21 mouse cellular contexts compared by ENCODE assay signal in the genomic region with DNA sequence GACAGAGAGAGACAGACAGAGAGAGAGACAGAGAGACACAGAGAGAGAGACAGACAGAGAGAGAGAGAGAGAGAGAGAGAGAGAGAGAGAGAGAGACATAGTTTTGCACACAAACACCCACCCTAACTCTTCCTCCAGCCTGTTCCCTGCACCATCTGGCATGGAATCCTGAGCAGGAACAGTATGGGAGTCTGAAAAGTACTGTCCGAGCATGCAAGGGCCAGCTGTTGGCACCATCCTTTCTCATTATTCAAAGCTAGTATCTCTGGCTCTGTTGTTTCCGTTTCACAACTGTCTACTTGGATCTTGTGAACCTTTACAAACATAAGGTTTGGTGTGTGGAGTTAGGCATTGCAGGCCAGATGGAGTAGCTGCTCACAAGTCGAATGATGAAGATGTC. TPM values are rescaled to one million over a fixed set of nuclear protein-coding genes. Genes with fewer than 3 reads are reported as not detected.
DNase-seq lines count a peak whose midpoint lies in the region.
"Had no signal": no experiment of that assay in that cellular context is flagged by ENCODE, and none has a peak within 500 bp of the region (broad histone marks: within the 10 kb centered on the region; RNA-seq: fewer than 3 reads in every experiment).

No protein-coding gene starts in this region.

- DNase-seq in layer of hippocampus, adult 11-12 months (ENCODE audit: low spot score) = peak; percentile 26
- no peak for DNase-seq in layer of hippocampus, adult 9-10 months (ENCODE audit: low spot score)
- peak; percentile 25 to 40 for DNase-seq in left cerebral cortex, adult 18-20 months (ENCODE audit: low spot score in 2 of 2)
- DNase-seq in left cerebral cortex, postnatal 14 days (ENCODE audit: low spot score in 2 of 2) = no peak
- peak; percentile 73 for DNase-seq in brain, adult 2 months (ENCODE audit: low read depth, low spot score)
- peak; percentile 11 to 72 for DNase-seq in left cerebral cortex, postnatal 25 days (ENCODE audit: low spot score in 2 of 2)
- no peak for DNase-seq in kidney, postnatal 25 days
- DNase-seq: adrenal gland, postnatal 14 days; cerebellum, adult 11-12 months; cerebellum, adult 9-11 months; forebrain, postnatal 0 days; gastrocnemius, postnatal 10 days; heart, postnatal 10 days; kidney, adult 18-20 months; kidney, postnatal 36 days; liver, postnatal 0 days; lung, postnatal 36 days; thymus, adult 2 months; thymus, postnatal 36 days had no signal

- intact Hi-C loops in left cerebral cortex, postnatal 14 days (cut with DNase I) = no loop called here
- intact Hi-C loops in left cerebral cortex, postnatal 25 days (cut with DNase I) = no loop called here

RNA-seq across cellular contexts. Expression of a gene that starts 40.5 kb away (rescaled TPM):
- total RNA-seq in left cerebral cortex, adult 18-20 months (2021) = 10 to 100 TPM; 71.4 to 86.4 TPM
- total RNA-seq in left cerebral cortex, postnatal 14 days (2021) = 100 to 1,000 TPM in 1 of 2 experiments, 10 to 100 TPM in 1; 89.6 to 100 TPM
- 10 to 100 TPM; 91.9 to 98.4 TPM for total RNA-seq in left cerebral cortex, postnatal 25 days (2021)
- total RNA-seq: common myeloid progenitor, adult 5-6 weeks; megakaryocyte, adult 5-6 weeks had no signal

Comparison
In these comparisons a context has a peak if more than half of its experiments do, and no peak if none do; other contexts are left out.
1. DNase-seq: peak in layer of hippocampus, adult 11-12 months (single experiment), left cerebral cortex, adult 18-20 months (2 of 2), brain, adult 2 months (single experiment) and left cerebral cortex, postnatal 25 days (2 of 2); none in layer of hippocampus, adult 9-10 months (single experiment), left cerebral cortex, postnatal 14 days (0 of 2) and kidney, postnatal 25 days (0 of 2).